ENCODE assay signal across 8 mouse cellular contexts in genomic region chr3:31093196-31093595, GRCm38 (mm10). TPM values are rescaled to one million over a fixed set of nuclear protein-coding genes. Genes with fewer than 3 reads are reported as not detected.
DNase-seq lines count a peak whose midpoint lies in the region; ATAC-seq and TF ChIP-seq lines count a peak whose summit lies in the region.

No protein-coding gene starts in this region.

- peak; percentile 54 to 79 for DNase-seq in adrenal gland, adult (ENCODE audit: inconsistent age in 2 of 2, low spot score in 1 of 2)
- no peak for DNase-seq in adrenal gland, postnatal 36 days
- DNase-seq in forebrain, embryonic 11.5 days (ENCODE audit: low spot score) = peak; percentile 75
- peak; percentile 59 to 61 for DNase-seq in left cerebral cortex, postnatal 36 days (ENCODE audit: low spot score in 2 of 2)
- peak; percentile 88 for DNase-seq in midbrain, postnatal 0 days (ENCODE audit: low spot score)
- DNase-seq in thymus, postnatal 0 days (ENCODE audit: low spot score) = peak; percentile 41

- H3K4me2 ChIP-seq in forebrain, embryonic 11.5 days (ENCODE audit: low read depth, low read length, severe bottlenecking) = peak overlapping the region; percentile 66
- peak overlapping the region; percentile 82 for H3K4me2 ChIP-seq in hindbrain, embryonic 16.5 days (ENCODE audit: low read length)
- H3K4me2 ChIP-seq in midbrain, postnatal 0 days (ENCODE audit: low read depth, low read length, poor library complexity, severe bottlenecking) = peak overlapping the region; percentile 79

- intact Hi-C loops in left cerebral cortex, postnatal 36 days (cut with DNase I) = loop anchor here (1.0 to 10.0 kb wide), 2 partner anchors 35 to 498 kb away; partner anchors contain the start of gene Actrt3

- TF ChIP-seq POLR2A in bone marrow macrophage, adult 2 months (IDR thresholded peaks at IDR 0.05; ENCODE audit: borderline replicate concordance, low read depth, low read length) = no peak

- H3K9me3 ChIP-seq in forebrain, embryonic 11.5 days (ENCODE audit: control insufficient read depth, low read length) = no peaks in the 10 kb centered on the region
- no peaks in the 10 kb centered on the region for H3K9me3 ChIP-seq in hindbrain, embryonic 16.5 days (ENCODE audit: control insufficient read depth, low read length)
- no peaks in the 10 kb centered on the region for H3K9me3 ChIP-seq in midbrain, postnatal 0 days (ENCODE audit: low read length)

- TF ChIP-seq CTCF in bone marrow macrophage, adult 2 months (IDR thresholded peaks at IDR 0.05; ENCODE audit: low read depth, low read length) = no peak; the same call in 1 of the 2 replicates
- no peak for TF ChIP-seq CTCF in midbrain, postnatal 0 days (IDR thresholded peaks at IDR 0.05)

- H3K4me3 ChIP-seq in bone marrow macrophage, adult 2 months (ENCODE audit: insufficient read depth, low read length) = peak overlapping the region; percentile 36
- H3K4me3 ChIP-seq in forebrain, embryonic 11.5 days (ENCODE audit: low read depth, low read length) = peak overlapping the region; percentile 91
- peak overlapping the region; percentile 86 for H3K4me3 ChIP-seq in hindbrain, embryonic 16.5 days (ENCODE audit: low read length)
- H3K4me3 ChIP-seq in midbrain, postnatal 0 days (ENCODE audit: low read depth, low read length) = peak overlapping the region; percentile 100

- no peaks in the 10 kb centered on the region for H3K27me3 ChIP-seq in forebrain, embryonic 11.5 days (ENCODE audit: control insufficient read depth, insufficient read depth, low read length)
- no peaks in the 10 kb centered on the region for H3K27me3 ChIP-seq in hindbrain, embryonic 16.5 days (replicated peaks; ENCODE audit: control insufficient read depth, insufficient read depth, low read length)
- no peaks in the 10 kb centered on the region for H3K27me3 ChIP-seq in midbrain, postnatal 0 days (ENCODE audit: insufficient read depth, low read length)

- no peak overlapping the region for H3K9ac ChIP-seq in forebrain, embryonic 11.5 days (ENCODE audit: low read length)
- H3K9ac ChIP-seq in hindbrain, embryonic 16.5 days (ENCODE audit: low read depth, low read length) = peak overlapping the region; percentile 72
- peak overlapping the region; percentile 40; the same call in 1 of the 2 replicates for H3K9ac ChIP-seq in midbrain, postnatal 0 days (replicated peaks; ENCODE audit: low read length, poor library complexity, severe bottlenecking)

- peak overlapping the region; percentile 44; the same call in 1 of the 2 replicates for H3K27ac ChIP-seq in bone marrow macrophage, adult 2 months (ENCODE audit: insufficient read depth, low read depth, low read length)
- H3K27ac ChIP-seq in forebrain, embryonic 11.5 days (ENCODE audit: low read depth, low read length) = peak overlapping the region; percentile 97
- H3K27ac ChIP-seq in hindbrain, embryonic 16.5 days (ENCODE audit: low read depth, low read length) = peak overlapping the region; percentile 100
- H3K27ac ChIP-seq in midbrain, postnatal 0 days (ENCODE audit: low read depth, low read length) = peak overlapping the region; percentile 99

- WGBS in forebrain, embryonic 11.5 days = 3% methylated on average over 13 of the region's 13 CpGs
- WGBS in hindbrain, embryonic 16.5 days = 1% methylated on average over 13 of the region's 13 CpGs
- 3% methylated on average over 13 of the region's 13 CpGs for WGBS in midbrain, postnatal 0 days

- peaks cover 50% of the 10 kb centered on the region for H3K4me1 ChIP-seq in bone marrow macrophage, adult 2 months (ENCODE audit: control insufficient read depth, insufficient read depth, low read length)
- H3K4me1 ChIP-seq in forebrain, embryonic 11.5 days (replicated peaks; ENCODE audit: control insufficient read depth, insufficient read depth, low read length) = peaks cover 3% of the 10 kb centered on the region; the same call in 1 of the 2 replicates
- peaks cover 20% of the 10 kb centered on the region for H3K4me1 ChIP-seq in hindbrain, embryonic 16.5 days (ENCODE audit: control insufficient read depth, insufficient read depth, low read depth, low read length)
- peaks cover 7% of the 10 kb centered on the region for H3K4me1 ChIP-seq in midbrain, postnatal 0 days (ENCODE audit: insufficient read depth, low read length)

- 0 out of 2 replicates have a peak, but pooled peaks have one; percentile 8 for ATAC-seq in forebrain, embryonic 11.5 days (replicated peaks; ENCODE audit: low FRiP score)
- ATAC-seq in hindbrain, embryonic 16.5 days = peak; percentile 27
- ATAC-seq in midbrain, postnatal 0 days (ENCODE audit: low FRiP score) = peak; percentile 32

- no peaks in the 10 kb centered on the region for H3K36me3 ChIP-seq in forebrain, embryonic 11.5 days (ENCODE audit: control insufficient read depth, insufficient read depth, low read length)
- H3K36me3 ChIP-seq in hindbrain, embryonic 16.5 days (ENCODE audit: control insufficient read depth, insufficient read depth, low read length) = no peaks in the 10 kb centered on the region
- peaks cover 2% of the 10 kb centered on the region; the same call in 1 of the 2 replicates for H3K36me3 ChIP-seq in midbrain, postnatal 0 days (ENCODE audit: insufficient read depth, low read length)

RNA-seq across cellular contexts. Expression of gene Skil, which starts 1.7 kb away (rescaled TPM):
- total RNA-seq in adrenal gland, postnatal 36 days (2021) = 10 to 100 TPM; 36.1 to 38.7 TPM
- 30.3 and 35.5 TPM in 2 replicates for polyA plus RNA-seq in bone marrow macrophage, adult 2 months (2012; ENCODE audit: insufficient read depth, insufficient read length, missing spikeins)
- 31.6 and 33.5 TPM in 2 replicates for polyA plus RNA-seq in forebrain, embryonic 11.5 days (2014; fragmentation: Nextera tagmentation; extraction: Ambion mirVana)
- polyA plus RNA-seq in hindbrain, embryonic 16.5 days (2015; fragmentation: Nextera tagmentation; extraction: Ambion mirVana) = 20.4 and 23.5 TPM in 2 replicates
- total RNA-seq in left cerebral cortex, postnatal 36 days (2021) = 10 to 100 TPM; 59.6 to 59.7 TPM
- 39.4 and 46.8 TPM in 2 replicates for total RNA-seq in midbrain, postnatal 0 days (2014; rRNA removed)
- 24.7 and 28.5 TPM in 2 replicates for polyA plus RNA-seq in midbrain, postnatal 0 days (2015; fragmentation: Nextera tagmentation; extraction: Ambion mirVana)
- polyA plus RNA-seq in thymus, postnatal 0 days (2015; fragmentation: Nextera tagmentation; extraction: Ambion mirVana) = 14.6 and 17.0 TPM in 2 replicates

RNA-seq across cellular contexts. Expression of gene Cldn11, which starts 56.5 kb away (rescaled TPM):
- total RNA-seq in adrenal gland, postnatal 36 days (2021) = 10 to 100 TPM; 10.7 to 15.3 TPM
- polyA plus RNA-seq in bone marrow macrophage, adult 2 months (2012; ENCODE audit: insufficient read depth, insufficient read length, missing spikeins) = not detected in 2 replicates
- 15.5 and 17.0 TPM in 2 replicates for polyA plus RNA-seq in forebrain, embryonic 11.5 days (2014; fragmentation: Nextera tagmentation; extraction: Ambion mirVana)
- polyA plus RNA-seq in hindbrain, embryonic 16.5 days (2015; fragmentation: Nextera tagmentation; extraction: Ambion mirVana) = 50.5 and 72.7 TPM in 2 replicates
- total RNA-seq in left cerebral cortex, postnatal 36 days (2021) = 100 to 1,000 TPM; 132 to 218 TPM
- total RNA-seq in midbrain, postnatal 0 days (2014; rRNA removed) = 45.6 and 60.4 TPM in 2 replicates
- polyA plus RNA-seq in midbrain, postnatal 0 days (2015; fragmentation: Nextera tagmentation; extraction: Ambion mirVana) = 45.5 and 47.2 TPM in 2 replicates
- 0.21 and 0.55 TPM in 2 replicates for polyA plus RNA-seq in thymus, postnatal 0 days (2015; fragmentation: Nextera tagmentation; extraction: Ambion mirVana)

Comparison
In these comparisons a context has a peak if more than half of its experiments do, and no peak if none do; other contexts are left out.
1. DNase-seq: peak in adrenal gland, adult (2 of 2), forebrain, embryonic 11.5 days (single experiment), left cerebral cortex, postnatal 36 days (2 of 2), midbrain, postnatal 0 days (single experiment) and thymus, postnatal 0 days (single experiment); none in adrenal gland, postnatal 36 days (0 of 2).
2. H3K27ac ChIP-seq: peak in every context shown above with its lines; median percentile 100 in hindbrain, embryonic 16.5 days; 99 in midbrain, postnatal 0 days; 97 in forebrain, embryonic 11.5 days; 44 in bone marrow macrophage, adult 2 months.
3. H3K4me3 ChIP-seq: peak in every context shown above with its lines; median percentile 100 in midbrain, postnatal 0 days; 91 in forebrain, embryonic 11.5 days; 86 in hindbrain, embryonic 16.5 days; 36 in bone marrow macrophage, adult 2 months.
4. RNA of gene Cldn11, which starts 56.5 kb away (polyA plus RNA-seq): 50.5 to 72.7 TPM in hindbrain, embryonic 16.5 days, 45.5 to 47.2 TPM in midbrain, postnatal 0 days and 15.5 to 17.0 TPM in forebrain, embryonic 11.5 days; 0.21 to 0.55 TPM in thymus, postnatal 0 days and not detected in bone marrow macrophage, adult 2 months; every median in the first group is over 10 times any median in the second.
5. Peak in every context shown above with its lines, with median percentiles within 50 percentile points of each other: ATAC-seq and H3K4me2 ChIP-seq.